Mouse (Mus musculus) right cerebral cortex, postnatal 25 days (tissue): ENCODE results near the gene Abca4.

ENCODE experiments used
- DNase-seq: peaks from one replicate; pipeline ENCODE4 v3.0.0; 2022

Abca4 gene

DNA sequence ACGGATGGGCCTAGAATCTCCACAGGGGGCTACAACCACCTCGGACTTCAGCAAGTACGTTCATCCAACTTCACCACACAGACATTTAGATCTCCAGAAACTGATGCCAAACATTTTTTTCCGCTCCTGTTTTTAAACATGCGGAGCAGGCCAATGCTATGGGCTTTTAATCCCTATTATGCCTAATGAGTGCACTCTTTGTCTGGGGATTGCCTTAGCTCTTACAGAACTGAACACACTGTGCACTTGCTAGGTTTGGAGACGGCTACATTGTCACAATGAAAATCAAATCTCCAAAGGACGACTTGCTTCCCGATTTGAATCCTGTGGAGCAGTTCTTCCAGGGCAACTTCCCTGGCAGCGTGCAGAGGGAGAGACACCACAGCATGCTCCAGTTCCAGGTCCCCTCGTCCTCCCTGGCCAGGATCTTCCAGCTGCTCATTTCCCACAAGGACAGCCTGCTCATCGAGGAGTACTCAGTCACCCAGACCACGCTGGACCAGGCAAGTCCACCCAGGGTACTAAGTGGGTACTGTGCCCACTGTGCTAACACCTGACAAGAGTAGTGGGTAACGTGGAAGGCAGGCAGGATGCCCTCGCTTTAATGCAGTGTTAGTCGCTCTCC is 129.4 kb downstream of the Abca4 start:
- no peak for DNase-seq

DNA sequence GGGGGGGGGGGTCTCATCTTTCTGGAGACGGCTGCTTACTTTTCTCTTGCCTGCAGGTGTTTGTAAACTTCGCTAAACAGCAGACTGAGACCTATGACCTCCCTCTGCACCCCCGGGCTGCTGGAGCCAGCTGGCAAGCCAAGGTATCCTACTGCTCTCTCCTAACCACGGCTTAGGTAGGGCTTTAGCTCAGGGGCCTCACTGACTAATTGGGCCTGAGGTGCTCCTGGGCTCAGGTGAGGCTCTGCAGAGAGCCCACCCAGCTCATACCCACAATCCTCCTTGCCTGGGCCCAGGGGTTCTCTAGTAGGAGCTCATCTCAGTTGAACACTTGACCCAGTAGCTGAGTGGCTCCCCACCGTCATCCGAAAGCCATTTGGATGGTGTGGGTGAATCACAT is 131.8 kb downstream of the Abca4 start:
- no peak for DNase-seq

DNA sequence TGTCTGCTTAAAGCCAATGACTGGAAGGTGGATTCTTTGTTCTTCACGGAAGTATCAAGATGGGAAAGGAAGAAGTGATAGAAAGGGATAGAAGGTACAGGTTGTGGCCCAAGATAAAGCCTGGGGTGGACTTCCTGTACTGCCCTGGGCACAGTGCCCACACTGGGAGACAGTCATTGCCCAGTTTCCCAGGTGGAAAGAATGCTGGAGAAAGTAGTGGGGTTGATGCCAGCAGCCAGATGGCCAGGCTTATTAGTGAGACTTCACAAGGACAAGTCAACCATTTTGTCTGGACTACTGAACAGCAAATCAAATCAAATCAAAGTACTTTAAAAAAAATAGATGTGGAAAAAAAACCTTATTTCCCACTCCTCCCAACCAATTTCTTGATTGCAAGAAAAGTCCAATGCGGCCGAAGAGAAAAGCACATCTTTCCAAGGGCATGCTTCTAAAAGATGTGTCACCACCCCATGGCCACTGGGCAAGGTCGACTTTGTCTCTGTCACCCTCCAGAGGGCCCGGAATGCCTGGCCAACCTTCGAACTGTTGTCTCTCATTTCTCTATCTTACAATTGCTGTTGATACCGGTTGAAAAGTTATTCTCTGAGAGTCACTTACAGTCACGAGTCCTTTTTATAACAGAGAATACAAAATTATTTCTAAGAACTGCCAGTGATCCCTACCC is 132.6 kb downstream of the Abca4 start:
- DNase-seq, result no peak

DNA sequence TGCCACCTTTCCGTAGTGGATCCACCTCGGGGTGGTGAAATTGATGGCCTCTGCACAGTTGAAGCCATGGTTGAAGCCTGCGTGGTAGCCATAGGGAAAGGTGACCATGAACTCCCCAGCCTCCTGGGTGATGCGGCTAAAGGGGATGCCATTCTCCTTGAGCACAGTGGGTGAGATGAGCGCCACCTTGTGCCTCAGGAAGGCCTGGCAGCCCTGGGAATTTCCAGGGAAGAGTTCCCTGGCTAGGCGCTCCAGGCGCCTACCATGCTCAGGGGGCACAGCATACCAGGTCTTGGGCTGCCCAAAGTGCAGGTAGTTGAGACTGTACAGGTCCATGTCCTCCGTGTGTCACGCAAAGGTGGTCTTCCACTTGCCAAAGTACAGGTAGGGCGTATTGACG is 139.9 kb downstream of the Abca4 start:
- DNase-seq, result no peak

DNA sequence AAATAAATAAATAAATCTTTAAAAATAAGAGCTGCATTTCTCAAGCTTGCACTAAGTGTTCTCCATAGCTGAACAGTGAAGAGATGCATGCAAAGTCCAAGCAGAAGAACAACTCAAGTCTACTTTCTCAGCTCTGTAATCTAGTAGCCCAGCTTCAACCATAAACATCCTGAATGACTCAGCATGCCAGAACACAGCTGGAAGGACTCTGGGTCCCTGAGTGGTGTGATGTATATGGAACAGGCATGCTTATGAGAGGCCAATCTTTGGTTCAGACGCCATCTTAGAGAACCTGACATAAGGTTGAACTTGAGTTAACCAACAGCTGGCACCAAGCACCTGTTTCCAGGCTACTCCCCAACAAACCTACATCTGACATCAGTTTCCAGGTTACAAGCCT is 142.7 kb downstream of the Abca4 start:
- no peak for DNase-seq

DNA sequence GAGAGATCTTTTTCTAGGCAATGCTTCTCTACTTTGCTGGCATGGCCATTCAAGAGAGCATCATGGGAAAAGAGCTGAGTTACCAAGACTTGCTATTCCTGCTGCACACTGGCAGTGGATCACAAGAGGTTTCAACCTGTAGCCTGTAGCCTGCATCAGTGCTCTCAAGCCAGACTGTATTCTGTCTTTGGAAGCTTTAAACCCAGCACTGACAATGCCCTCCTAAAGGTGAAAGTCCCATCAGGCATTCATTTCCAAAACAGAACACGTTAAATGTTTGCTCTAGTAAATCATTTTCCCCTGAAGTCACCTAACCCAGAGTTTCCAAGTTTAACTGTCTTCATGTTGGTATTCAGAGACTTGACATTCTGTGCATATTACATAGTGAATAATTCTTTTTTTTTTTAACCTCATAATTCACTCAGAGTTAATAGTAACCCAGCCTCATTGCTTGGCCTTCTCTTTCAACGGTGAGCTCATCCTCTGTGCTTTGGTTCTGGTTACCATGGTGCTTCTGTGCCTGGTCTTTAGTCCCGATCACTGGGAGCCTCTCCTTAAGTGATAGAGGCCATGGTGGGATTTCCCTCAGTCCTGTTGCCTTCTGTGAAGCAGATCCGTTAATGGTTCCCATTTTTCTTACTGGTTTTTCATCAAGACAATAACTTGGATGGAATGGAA is 152.5 kb downstream of the Abca4 start:
- no peak for DNase-seq

DNA sequence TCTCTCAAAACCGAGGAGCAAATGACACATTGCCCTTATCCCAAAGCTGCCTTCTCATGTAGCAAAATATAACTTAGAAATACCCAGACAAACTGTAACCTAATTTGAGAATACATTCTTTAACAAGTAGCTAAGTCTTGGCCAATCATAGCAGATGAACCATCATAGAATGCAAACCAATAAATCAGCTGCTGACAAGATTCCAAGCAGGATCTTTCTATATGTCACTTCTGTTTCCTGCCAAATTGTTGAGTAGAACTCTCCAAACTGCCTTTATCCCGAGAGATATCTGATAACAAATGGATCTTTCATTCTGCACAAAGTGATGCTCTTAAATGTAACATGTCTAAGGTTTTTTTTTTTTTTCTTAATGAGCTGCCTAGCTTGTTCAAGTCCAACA is 154.3 kb downstream of the Abca4 start:
- DNase-seq, result no peak

DNA sequence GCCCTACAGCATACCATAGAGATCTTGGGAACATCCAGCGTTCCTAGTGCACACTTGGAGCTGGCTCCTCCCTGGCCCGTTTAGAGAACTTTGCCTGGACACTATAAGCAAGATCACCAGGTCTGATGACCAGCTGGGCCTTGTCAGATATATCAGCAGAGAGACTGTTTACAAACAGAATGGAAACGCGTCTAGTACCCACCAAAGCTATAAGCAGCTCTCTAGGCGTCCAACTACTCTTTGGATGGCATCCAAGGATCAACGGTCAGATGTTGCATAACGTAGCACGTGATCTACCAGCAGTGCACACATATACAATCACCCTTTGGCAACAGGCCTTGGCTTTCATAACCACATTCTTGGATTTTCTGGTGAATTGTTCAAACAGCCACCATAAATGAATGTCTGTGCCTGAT is 154.7 kb downstream of the Abca4 start:
- no peak for DNase-seq

DNA sequence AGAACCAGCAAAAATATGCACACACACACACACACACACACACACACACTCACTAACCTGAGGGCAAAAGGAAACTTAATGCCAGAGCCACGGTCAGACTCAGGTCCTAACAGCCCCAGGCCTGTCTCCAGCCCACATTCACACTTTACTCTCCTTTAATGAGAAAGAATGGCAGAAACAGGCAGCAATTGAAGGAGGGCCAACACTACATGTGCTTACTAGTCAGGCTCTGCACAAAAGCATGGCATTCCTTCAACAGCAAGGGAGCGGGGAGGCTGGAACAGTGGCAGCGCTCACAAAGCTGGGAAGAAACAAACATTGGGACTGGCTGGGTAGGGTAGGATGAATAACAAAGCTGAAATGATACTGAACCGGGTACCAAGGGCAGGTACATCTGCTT is 155.4 kb downstream of the Abca4 start:
- DNase-seq, result no peak

DNA sequence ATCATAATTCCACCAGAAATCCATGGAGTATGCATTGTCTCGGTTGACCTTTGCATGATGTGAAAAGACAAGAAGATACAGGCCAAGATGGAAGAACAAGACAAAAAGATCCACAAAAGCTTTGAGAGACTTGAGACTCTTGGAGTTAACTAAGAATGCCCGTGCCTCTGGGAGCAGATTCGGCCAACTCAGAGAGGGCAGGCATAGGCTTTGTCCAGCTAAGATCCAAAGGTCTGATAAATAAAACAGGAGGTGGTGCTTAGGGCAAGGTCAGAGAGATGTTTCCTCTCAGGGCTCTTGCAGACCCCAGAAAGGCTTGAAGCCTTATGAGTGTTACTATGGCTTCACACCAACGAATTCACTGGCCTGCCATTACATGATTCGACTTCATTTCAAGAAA is 155.8 kb downstream of the Abca4 start:
- no peak for DNase-seq

DNA sequence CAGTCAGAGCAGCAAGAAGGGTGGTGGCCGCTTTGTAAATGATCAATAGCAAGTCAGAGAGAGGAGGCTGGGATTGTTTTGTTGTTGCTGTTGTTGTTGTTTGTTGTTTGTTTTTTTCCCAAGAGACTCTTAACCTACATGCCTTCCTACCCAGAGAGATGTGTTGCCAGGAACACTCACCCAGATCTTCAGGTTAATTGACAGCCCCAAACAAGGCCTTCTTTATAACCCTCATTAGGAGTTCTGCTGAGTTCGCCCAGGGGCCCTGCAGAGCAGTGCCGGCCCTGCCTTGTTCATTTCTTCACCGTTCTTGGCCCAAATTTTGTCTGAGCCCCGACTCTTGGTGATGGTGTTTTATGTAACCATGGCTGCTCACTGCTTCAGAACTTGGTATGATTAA is 156.2 kb downstream of the Abca4 start:
- DNase-seq, result no peak

DNA sequence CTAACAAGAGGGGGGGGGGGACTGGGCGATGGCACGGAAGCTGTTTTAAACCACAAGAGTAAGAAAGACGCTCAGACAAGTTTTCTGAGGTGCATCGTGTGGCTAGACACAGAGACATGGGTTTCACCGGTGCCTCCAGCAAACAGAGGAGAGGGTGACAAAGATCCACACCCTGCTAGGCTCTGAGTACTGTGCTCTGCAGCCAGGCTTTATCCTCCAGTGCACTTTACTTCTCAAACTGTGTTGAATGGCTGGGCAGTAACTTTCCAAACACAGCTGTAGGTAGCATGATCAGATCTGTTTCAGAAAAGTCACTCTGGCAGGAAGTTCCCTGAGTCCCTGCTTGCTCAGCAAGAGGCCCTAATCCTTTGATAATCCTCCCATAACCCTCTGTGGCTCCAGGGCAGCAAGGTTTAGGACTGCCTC is 158.1 kb downstream of the Abca4 start:
- DNase-seq, result no peak

DNA sequence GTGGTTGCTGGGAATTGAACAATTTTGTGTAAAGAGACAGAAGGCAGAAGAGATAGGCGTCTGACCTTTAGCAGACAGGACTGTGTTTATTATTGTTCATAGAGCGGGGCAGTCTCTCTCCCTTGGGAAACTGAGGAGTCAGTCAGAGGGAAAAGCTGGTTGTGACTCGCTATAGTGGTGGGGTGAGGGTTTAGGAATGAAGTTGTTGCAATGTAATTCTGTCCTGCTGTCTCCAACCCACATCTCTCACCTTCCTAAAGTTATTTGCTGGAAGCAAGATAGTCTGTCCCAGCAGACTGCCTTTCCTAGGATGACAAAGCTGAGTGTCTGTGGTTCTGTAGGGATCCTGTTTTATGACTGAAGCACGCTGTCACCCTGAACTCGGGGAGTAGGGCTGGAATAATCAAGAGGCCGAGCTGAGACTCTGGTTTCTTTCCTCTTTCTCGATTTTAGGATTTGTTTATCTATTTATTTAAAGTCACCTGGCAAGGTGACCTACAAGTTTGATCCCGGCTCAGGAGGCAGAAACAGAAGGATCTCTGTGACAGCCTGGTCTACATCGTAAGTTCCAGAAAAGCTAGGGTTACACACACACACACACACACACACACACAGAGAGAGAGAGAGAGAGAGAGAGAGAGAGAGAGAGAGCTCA is 159.6 kb downstream of the Abca4 start:
- no peak for DNase-seq

DNA sequence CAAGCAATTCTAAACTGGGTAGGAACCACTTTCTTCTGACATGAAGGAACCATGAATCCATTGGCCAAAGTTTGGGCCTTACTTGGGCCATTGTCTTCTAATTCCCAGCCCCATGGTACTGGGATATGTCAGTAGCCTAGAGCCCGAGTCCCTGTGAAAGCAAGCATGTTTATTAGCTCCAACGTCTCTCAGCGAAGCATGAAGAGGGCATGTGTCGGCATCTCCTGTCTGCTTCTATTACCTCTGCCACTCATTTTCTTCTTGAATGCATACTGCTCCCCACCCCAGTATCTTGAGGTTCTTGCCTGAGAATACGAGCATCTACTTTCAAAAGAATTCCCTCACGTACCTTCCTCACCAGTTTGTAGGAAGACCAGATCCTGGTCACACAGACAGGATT is 161.5 kb downstream of the Abca4 start:
- no peak for DNase-seq

DNA sequence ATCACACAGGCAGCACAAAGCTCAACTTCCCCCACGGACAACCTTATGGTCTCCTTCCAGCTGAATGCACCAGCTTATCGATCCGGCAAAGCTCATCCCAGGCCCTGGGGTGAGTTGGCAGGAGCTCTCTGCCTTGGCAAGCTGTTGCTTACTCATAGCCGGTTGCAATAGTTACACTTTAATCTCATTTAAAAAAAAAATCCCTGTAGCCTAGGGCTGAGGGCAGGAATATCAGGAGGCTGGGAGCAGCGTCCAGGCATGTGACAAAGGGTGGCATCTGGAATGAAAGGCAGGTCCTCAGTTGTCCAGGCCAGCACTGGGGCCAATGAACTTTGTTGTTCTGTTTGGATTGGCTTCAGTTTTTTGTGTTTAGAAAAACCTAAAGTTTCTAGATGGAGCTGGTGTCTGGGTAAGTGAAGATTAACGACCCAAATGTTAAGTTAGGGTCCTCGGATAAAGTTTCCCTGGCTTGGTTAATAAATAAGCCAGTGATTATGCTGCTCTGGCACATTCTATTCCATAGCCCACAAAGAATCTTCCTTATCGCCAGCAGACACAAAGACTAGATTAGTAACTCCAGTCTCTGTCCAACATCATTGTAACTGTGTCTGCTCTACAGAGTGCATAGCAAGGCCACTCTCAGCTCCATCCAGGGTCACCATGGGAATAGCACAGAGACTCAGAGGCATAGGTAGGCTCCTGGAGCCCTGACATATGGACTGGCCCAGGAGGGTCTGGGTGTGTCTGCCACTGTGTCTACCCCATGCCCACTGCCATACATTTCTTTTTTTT is 162.2 kb downstream of the Abca4 start:
- DNase-seq, result no peak

DNA sequence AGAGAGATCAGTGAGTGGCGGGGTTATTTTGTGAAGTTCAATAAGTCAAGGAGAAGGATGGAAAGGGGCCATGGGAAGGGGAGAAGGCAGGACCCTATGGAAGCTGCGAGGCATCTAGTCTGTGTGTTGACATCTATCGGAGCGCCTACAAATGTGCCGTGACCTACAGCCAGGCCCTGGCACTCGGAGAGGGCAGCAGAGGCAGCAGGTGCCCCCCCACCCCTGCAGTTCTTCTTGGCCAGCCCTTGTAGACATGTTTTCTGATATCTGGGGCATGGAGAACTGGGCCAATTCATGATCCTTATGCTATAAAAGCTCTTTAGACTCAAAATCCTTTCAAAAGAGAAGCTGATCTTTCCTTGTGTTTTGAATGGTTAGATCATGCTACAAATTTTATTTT is 163.5 kb downstream of the Abca4 start:
- DNase-seq, result no peak

DNA sequence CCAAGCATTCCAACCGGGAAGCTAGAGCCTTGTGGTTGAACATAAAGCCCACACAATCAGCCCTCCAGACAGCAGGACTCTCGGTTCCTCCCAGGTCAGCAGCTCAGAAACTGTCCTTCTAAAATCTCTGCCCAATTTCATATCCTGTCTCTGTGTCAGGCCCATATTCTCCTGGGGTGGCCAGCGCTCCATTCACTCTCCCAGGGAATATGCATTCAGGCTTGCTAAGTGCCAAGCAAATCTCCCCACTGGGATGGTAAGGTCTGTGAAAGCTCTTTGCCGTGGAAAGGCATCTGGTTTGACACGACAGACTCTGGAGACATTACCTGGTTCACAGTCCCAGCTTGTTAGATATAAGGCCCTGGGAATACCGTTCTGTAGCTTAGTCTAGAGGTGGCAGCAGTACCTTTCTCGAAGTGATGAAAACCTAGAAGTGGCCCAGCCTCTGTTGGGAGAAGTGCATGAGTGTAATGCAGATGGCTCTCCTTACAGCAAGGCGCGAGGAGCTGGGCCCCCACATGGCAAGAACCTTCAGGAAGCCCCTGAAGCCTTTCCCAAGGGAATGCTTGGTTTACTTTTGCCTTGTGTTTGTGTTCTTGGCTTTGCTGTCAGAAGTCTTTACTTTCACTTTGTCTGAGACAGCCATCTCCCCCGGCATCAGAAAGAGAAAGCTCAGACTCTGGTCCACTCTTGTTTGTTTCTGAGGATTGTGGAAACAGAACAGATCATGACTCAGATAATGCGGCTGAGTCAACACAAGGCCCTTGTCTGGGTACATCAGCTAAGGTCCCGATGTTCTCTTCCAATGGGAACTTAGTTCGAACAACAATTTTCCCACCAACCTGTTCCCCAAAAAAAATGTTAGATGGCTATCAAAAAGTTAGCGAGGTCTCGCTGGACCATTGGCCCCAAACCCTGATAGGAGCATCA is 164.3 kb downstream of the Abca4 start:
- no peak for DNase-seq

DNA sequence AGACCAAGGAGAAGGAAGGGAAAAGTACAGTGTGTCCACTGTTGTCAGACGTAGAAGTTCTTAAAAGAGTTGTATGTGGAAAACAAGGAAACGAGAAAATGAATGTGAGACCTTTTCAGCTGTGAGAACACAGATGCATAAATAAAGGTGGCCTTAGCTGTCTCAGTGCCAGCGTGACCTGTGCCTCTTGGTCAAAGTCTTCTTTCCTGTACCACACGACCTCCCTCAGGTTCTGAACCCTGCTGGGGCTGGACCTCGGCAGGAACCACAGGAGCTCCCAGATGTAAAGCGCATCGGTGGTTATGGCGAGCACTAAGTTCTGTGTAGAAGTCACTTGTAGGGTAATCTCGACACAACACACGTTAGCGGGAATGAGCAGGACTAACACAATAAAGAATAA is 165.3 kb downstream of the Abca4 start:
- no peak for DNase-seq

DNA sequence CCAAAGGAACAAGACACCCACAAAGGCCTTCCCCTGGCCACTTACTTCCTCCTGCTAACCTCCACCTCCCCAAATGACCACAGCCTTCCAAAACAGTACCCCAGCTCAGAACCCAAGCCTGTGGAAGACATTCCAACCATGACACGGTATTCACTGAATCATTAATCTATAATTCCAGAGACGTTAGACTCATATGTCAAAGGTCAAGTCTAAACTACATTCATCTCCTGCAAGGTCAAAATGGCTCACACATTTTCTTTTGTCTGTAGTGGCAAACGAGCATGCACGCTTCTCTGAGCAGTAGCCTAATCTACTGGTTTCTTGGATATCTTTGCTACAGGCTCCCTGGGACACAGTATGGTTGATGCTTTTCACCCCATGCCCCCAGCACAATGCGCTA is 166.2 kb downstream of the Abca4 start:
- DNase-seq, result no peak

DNA sequence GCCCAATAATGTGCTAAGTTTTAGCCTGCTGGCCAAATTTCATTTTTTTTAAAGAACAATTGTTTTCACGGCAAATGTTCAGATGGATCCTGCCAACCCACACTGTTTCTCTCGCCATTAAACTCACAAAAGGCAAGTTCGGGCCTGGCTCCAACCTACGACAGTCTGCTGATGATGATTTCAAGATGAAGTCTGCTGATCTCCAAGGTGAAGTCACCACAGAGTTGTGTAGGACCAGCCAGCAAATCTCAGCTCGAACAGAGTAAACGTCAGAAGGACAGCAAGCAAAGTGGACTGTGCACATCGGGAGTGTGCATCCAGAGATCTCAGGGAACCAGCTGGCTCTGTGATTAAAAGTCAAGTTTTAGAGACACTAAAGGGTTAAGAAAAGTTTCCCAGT is 166.6 kb downstream of the Abca4 start:
- no peak for DNase-seq

DNA sequence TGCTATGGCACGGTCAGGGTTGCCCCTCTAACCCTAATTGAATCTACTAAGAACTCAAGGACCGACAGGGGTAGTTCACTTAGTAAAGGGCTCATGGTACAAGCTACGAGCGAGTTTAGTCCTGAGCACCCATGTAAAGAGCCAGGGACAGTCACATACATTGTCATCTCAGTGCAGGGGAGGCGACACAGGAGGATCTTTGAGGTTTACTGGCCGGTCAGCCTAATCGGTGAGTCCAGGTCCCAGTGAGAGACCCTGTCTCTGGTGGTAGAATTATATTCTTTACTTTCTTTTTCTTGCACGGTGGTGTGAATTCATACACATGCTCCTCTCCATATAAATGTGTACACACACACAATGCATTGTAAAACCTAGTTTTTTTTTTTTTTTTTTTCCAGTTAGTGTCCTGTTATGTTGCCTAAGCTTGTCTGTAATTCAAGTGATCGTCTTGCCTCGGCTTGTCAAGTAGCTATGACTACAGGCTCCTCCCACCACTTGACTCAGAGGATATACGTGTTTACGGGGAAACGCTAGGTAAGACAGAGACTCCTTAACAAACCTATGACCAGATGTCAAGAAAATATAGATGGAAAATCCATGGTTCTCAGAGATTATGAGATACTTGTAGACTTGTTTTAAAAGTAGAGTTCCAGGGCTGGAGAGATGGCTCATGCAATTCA is 167.3 kb downstream of the Abca4 start:
- DNase-seq, result no peak
